Mouse (Mus musculus): ENCODE results near the gene Aqp5.

Gene Aqp5

GRCm38 (mm10) chr15:99594951-99595350, 4.4 kb downstream of the Aqp5 start:
- intact Hi-C loops (cut with DNase I): loop anchor here (5.0 to 10.0 kb wide), 3 partner anchors 98 to 310 kb away; no protein-coding TSS in a partner anchor

GRCm38 (mm10) chr15:99596056-99596687, 5.6 kb downstream of the Aqp5 start:
- intact Hi-C loops (cut with DNase I): loop anchor here (1.0 to 10.0 kb wide), 5 partner anchors 73 to 309 kb away; no protein-coding TSS in a partner anchor

GRCm38 (mm10) chr15:99596841-99597240, 6.3 kb downstream of the Aqp5 start:
- intact Hi-C loops (cut with DNase I): loop anchor here (1.0 to 10.0 kb wide), 5 partner anchors 72 to 308 kb away; no protein-coding TSS in a partner anchor

- intact Hi-C loops (cut with DNase I): loop anchor here (5.0 to 10.0 kb wide), 3 partner anchors 100 to 307 kb away; no protein-coding TSS in a partner anchor
Observed at GRCm38 (mm10) chr15:99597596-99597995, 7.0 kb downstream of the Aqp5 start.

GRCm38 (mm10) chr15:99599245-99600070, 8.9 kb downstream of the Aqp5 start:
- intact Hi-C loops (cut with DNase I): loop anchor here (5.0 to 10.0 kb wide), 4 partner anchors 102 to 325 kb away; no protein-coding TSS in a partner anchor

- intact Hi-C loops (cut with DNase I): loop anchor here (10.0 kb wide), 1 partner anchor 324 kb away; no protein-coding TSS in a partner anchor
Observed at GRCm38 (mm10) chr15:99600986-99601822, 10.6 kb downstream of the Aqp5 start, which contains the start of gene Aqp6. TSS of gene Aqp6 (plus strand) at chr15:99601400.

- intact Hi-C loops (cut with DNase I): loop anchor here (10.0 kb wide), 1 partner anchor 323 kb away; no protein-coding TSS in a partner anchor
Observed at GRCm38 (mm10) chr15:99601823-99602120, 11.2 kb downstream of the Aqp5 start.

- intact Hi-C loops (cut with DNase I): loop anchor here (10.0 kb wide), 1 partner anchor 322 kb away; no protein-coding TSS in a partner anchor
Observed at GRCm38 (mm10) chr15:99602206-99602820, 11.7 kb downstream of the Aqp5 start.

GRCm38 (mm10) chr15:99603216-99603615, 12.6 kb downstream of the Aqp5 start:
- intact Hi-C loops (cut with DNase I): loop anchor here (10.0 kb wide), 1 partner anchor 322 kb away; no protein-coding TSS in a partner anchor

- intact Hi-C loops (cut with DNase I): loop anchor here (10.0 kb wide), 1 partner anchor 319 kb away; no protein-coding TSS in a partner anchor
Observed at GRCm38 (mm10) chr15:99605595-99605994, 15.0 kb downstream of the Aqp5 start.

GRCm38 (mm10) chr15:99606515-99606914, 15.9 kb downstream of the Aqp5 start:
- intact Hi-C loops (cut with DNase I): loop anchor here (10.0 kb wide), 1 partner anchor 318 kb away; no protein-coding TSS in a partner anchor

- intact Hi-C loops (cut with DNase I): loop anchor here (10.0 kb wide), 1 partner anchor 317 kb away; no protein-coding TSS in a partner anchor
Observed at GRCm38 (mm10) chr15:99607388-99608113, 17.0 kb downstream of the Aqp5 start.

GRCm38 (mm10) chr15:99608382-99609125, 18.0 kb downstream of the Aqp5 start:
- intact Hi-C loops (cut with DNase I): loop anchor here (10.0 kb wide), 1 partner anchor 316 kb away; no protein-coding TSS in a partner anchor

- intact Hi-C loops (cut with DNase I): no loop called here
Observed at GRCm38 (mm10) chr15:99611563-99611962, 21.0 kb downstream of the Aqp5 start.

GRCm38 (mm10) chr15:99614273-99614672, 23.7 kb downstream of the Aqp5 start:
- intact Hi-C loops (cut with DNase I): no loop called here

GRCm38 (mm10) chr15:99614753-99615152, 24.2 kb downstream of the Aqp5 start:
- intact Hi-C loops (cut with DNase I): no loop called here

GRCm38 (mm10) chr15:99615246-99615645, 24.7 kb downstream of the Aqp5 start:
- intact Hi-C loops (cut with DNase I): no loop called here

- intact Hi-C loops (cut with DNase I): no loop called here
Observed at GRCm38 (mm10) chr15:99618595-99618994, 28.0 kb downstream of the Aqp5 start.

- intact Hi-C loops (cut with DNase I): no loop called here
Observed at GRCm38 (mm10) chr15:99619821-99620220, 29.2 kb downstream of the Aqp5 start.

Measured in adrenal gland (tissue).